Mouse (Mus musculus) neural tube, embryonic 15.5 days (tissue): ENCODE measurements at regions not wholly inside any gene's neighbourhood (a gene's known extent, or its start where the extent isn't known, plus 50 kb on each side); places are given as distances from the start of the nearest gene placed in this dataset.

Experiments
- ATAC-seq: fragments of 200-750 bp; cut with Nextera tagmentation; 2 replicates; pipeline ENCODE4 v1.8.0; 2017; ENCODE audit warnings: mild to moderate bottlenecking, moderate TSS enrichment, moderate library complexity; ENCODE audit not compliant: low FRiP score
- H3K27ac ChIP-seq: fragments of 300-500 bp; sonication (generic); replicated peaks from 2 replicates; pipeline ENCODE4 v1.5.1; 2015; ENCODE audit warnings: mild to moderate bottlenecking, inconsistent platforms
- H3K27me3 ChIP-seq: fragments of 300-500 bp; sonication (generic); replicated peaks from 2 replicates; pipeline ENCODE4 v1.6.1; 2015; ENCODE audit warnings: inconsistent platforms
- H3K36me3 ChIP-seq: fragments of 300-500 bp; sonication (generic); 2 replicates; pipeline ENCODE4 v1.6.1; 2015; ENCODE audit warnings: inconsistent platforms
- H3K4me1 ChIP-seq: fragments of 300-500 bp; sonication (generic); 2 replicates; pipeline ENCODE4 v1.6.1; 2015; ENCODE audit warnings: inconsistent platforms
- H3K4me2 ChIP-seq: fragments of 300-500 bp; sonication (generic); 2 replicates; pipeline ENCODE4 v1.6.1; 2015; ENCODE audit warnings: inconsistent platforms, mild to moderate bottlenecking, moderate library complexity
- H3K4me3 ChIP-seq: fragments of 300-500 bp; sonication (generic); replicated peaks from 2 replicates; pipeline ENCODE4 v1.5.1; 2015; ENCODE audit warnings: mild to moderate bottlenecking, inconsistent platforms
- H3K9ac ChIP-seq: fragments of 300-500 bp; sonication (generic); replicated peaks from 2 replicates; pipeline ENCODE4 v1.6.1; 2015; ENCODE audit warnings: mild to moderate bottlenecking, inconsistent platforms
- H3K9me3 ChIP-seq: fragments of 300-500 bp; sonication (generic); replicated peaks from 2 replicates; pipeline ENCODE4 v1.6.1; 2016; ENCODE audit warnings: inconsistent platforms
- whole genome bisulfite sequencing: fragments of 180-500 bp; shearing (Covaris S2); methylation state at CpG from one replicate; pipeline ENCODE4 v1.1.7; 2015; ENCODE audit warnings: mixed read lengths; 5-methylcytosine and 5-hydroxymethylcytosine counted together

- peaks cover 54% of the 10 kb centered on the region for H3K27me3 ChIP-seq
- H3K4me1 ChIP-seq: peaks cover 33% of the 10 kb centered on the region
- peak overlapping the region; percentile 55 for H3K4me2 ChIP-seq
- ATAC-seq: no peak
- WGBS: 4% methylated on average over 32 of the region's 35 CpGs
- no peak overlapping the region for H3K27ac ChIP-seq
- no peaks in the 10 kb centered on the region for H3K36me3 ChIP-seq
- no peaks in the 10 kb centered on the region for H3K9me3 ChIP-seq
- no peak overlapping the region for H3K9ac ChIP-seq
- H3K4me3 ChIP-seq: peak overlapping the region; percentile 27
These were observed 78.9 kb downstream of the Kcnrg start for GRCm38 (mm10) chr14:61686101-61686691.

DNA sequence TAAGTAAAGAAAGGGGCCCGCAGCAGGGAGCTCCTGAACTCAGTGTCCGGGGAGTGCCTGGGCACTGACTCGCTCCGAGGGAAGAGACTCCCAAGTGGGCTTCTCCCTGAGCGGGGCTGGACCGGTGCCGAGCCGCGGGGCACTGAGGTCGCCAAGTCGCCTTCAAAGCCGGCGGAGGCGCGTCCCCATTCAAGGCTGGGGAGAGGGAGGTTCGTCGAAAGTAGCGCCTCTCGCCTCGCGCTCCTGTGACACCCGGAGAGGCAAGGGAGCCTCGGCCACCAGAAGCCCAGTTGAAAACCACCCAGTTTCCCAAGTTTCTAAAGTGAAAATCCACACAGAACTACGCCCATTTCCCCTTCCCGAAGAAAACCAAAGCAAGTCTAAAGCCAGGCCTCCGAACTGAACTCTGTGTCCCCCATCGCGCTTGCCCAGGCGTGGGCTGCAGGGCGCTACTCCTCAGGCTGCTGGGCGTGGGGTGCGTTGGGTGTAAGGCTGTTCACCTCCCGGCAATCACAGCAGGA, 79.6 kb downstream of the Kcnrg start:
- Histone ChIP-seq H3K4me3 (peak overlapping the region; percentile 27), H3K9ac (no peak overlapping the region; the same call in 1 of the 2 replicates), H3K27me3 (peaks cover 58% of the 10 kb centered on the region), H3K4me2 (peak overlapping the region; percentile 55), H3K36me3 (no peaks in the 10 kb centered on the region), H3K27ac (no peak overlapping the region), H3K4me1 (peaks cover 33% of the 10 kb centered on the region), H3K9me3 (no peaks in the 10 kb centered on the region)
- no peak for ATAC-seq
- WGBS: under 1% methylated on average over 33 of the region's 33 CpGs

DNA sequence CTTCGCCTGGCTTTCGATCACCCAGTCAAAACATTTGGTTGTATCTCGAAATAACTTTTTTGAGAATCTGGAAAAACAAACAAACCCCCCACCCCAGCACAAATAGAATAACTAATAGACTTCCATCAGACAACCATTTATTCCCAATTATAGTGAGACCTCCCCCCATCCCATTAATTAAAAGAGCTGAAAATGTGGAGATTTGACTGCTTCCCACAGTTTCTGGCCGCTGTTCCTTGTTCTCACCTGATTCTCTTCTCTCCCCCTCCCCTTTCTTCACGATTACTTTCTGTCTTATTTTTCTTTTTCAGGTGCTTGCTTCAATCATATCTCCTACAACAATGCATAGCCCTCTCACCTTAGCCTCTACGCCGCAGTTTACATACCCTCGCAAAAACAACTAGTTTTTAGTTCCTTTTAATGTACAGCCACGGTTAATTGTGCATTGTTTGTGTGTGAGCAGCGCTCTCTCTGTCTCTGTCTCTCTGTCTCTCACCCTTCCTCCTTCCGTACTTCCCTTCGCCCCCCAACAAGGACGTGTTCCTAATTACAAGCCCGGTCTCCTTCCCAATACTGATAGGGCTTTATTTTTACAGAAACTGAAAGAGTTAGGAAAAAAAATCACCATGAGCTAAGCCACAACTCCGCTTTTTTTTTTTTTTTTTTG, 80.2 kb downstream of the Kcnrg start:
- Histone ChIP-seq H3K4me1 (peaks cover 31% of the 10 kb centered on the region), H3K27me3 (peaks cover 64% of the 10 kb centered on the region), H3K4me2 (peak overlapping the region; percentile 55), H3K9me3 (no peaks in the 10 kb centered on the region), H3K4me3 (peak overlapping the region; percentile 27), H3K9ac (no peak overlapping the region; the same call in 1 of the 2 replicates), H3K27ac (no peak overlapping the region), H3K36me3 (no peaks in the 10 kb centered on the region)
- WGBS: under 1% methylated on average over 15 of the region's 15 CpGs
- no peak for ATAC-seq

DNA sequence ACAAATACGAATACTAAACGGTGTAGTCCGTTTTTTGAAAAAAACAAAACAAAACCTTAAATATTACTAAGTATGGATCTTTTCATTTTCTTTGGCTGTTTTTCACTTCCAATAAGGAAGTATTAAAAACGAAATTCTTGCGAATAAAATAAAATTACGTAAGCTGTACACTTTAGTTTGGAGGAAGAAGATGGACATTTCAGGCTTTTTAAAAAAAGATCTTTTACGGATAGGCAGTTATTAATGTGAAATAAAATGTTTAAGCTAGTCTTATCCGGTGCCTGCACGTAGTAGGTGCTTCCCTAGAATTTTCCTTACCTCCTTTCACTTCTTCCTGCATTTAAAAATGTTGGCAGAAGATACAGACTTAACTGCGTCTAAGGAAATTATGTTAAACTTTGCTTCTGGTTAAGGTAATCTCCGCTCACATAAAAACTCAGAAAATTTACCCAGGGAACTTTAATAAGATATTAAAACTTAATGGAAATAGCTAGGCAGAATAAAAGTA, 80.8 kb downstream of the Kcnrg start:
- WGBS: 5% methylated on average over 11 of the region's 11 CpGs
- Histone ChIP-seq H3K36me3 (no peaks in the 10 kb centered on the region), H3K27me3 (peaks cover 66% of the 10 kb centered on the region), H3K4me3 (no peak overlapping the region), H3K9ac (no peak overlapping the region), H3K4me1 (peaks cover 25% of the 10 kb centered on the region), H3K9me3 (no peaks in the 10 kb centered on the region), H3K27ac (no peak overlapping the region), H3K4me2 (no peak overlapping the region)
- no peak for ATAC-seq

DNA sequence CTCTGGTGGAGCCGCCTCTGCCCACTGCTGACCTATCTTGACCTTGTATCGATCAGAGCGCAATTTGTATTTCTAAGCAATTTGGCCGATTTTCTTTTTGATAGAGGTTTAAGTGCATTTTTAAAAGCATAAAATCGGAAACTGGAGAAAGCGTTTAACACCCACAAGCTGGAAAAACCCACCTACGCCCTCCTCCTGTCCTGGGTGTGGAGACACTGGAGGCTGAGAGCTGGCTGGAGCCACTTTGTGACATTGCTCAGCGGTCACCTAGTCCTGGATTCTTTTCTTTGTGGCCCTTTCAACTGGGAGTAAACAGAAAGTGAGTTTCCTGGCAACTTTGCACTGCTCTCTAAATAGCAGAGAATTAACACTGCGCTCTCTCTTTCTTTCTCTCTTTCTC, 81.4 kb downstream of the Kcnrg start:
- peaks cover 63% of the 10 kb centered on the region for H3K27me3 ChIP-seq
- 3% methylated on average over 9 of the region's 9 CpGs for WGBS
- no peaks in the 10 kb centered on the region for H3K9me3 ChIP-seq
- peak overlapping the region; percentile 39 for H3K4me2 ChIP-seq
- no peak for ATAC-seq
- H3K4me3 ChIP-seq: no peak overlapping the region
- peaks cover 24% of the 10 kb centered on the region for H3K4me1 ChIP-seq
- H3K9ac ChIP-seq: no peak overlapping the region
- no peaks in the 10 kb centered on the region for H3K36me3 ChIP-seq
- H3K27ac ChIP-seq: no peak overlapping the region

- peak overlapping the region; percentile 39 for H3K4me2 ChIP-seq
- H3K9ac ChIP-seq: no peak overlapping the region
- ATAC-seq: no peak
- H3K9me3 ChIP-seq: no peaks in the 10 kb centered on the region
- peaks cover 57% of the 10 kb centered on the region for H3K27me3 ChIP-seq
- H3K4me1 ChIP-seq: peaks cover 23% of the 10 kb centered on the region
- H3K27ac ChIP-seq: no peak overlapping the region
- 1% methylated on average over 21 of the region's 21 CpGs for WGBS
- no peaks in the 10 kb centered on the region for H3K36me3 ChIP-seq
- peak overlapping the region; percentile 10 for H3K4me3 ChIP-seq
These were observed 82.0 kb downstream of the Kcnrg start for GRCm38 (mm10) chr14:61689281-61689680.

GRCm38 (mm10) chr14:61689776-61690175, 82.5 kb downstream of the Kcnrg start:
- H3K4me3 ChIP-seq: peak overlapping the region; percentile 10; the same call in 1 of the 2 replicates

DNA sequence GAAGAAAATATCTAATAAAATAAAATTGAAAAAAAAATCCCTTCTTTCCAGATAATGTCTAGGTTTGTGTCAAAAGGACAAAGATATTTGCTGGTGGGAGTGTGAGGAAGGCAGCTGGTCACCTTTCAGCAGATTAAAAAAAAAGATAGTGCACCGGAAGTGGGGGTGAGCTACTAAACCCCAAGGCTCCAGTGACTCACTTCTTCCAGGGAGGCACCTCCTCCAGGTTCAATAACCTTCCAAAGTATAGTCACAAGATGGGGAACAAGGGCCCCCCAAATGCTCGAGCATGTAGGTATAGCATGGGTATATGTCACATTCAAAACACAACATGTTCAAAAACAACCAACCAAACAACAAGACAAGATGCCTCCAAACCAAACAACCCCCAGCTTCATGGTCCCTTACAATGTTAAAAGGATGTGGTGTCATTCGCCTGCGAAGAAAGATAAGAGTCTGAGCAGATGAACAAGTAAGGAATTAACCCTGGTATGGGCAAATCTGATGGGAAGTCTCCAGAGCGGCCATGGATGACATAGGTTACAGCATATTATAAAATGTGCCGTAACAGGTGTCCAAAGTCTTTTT, 84.6 kb downstream of the Kcnrg start:
- no peak for ATAC-seq
- H3K9me3 ChIP-seq: no peaks in the 10 kb centered on the region
- peaks cover 34% of the 10 kb centered on the region for H3K27me3 ChIP-seq
- no peak overlapping the region for H3K9ac ChIP-seq
- H3K4me2 ChIP-seq: no peak overlapping the region
- WGBS: 92% methylated on average over 6 of the region's 6 CpGs
- no peaks in the 10 kb centered on the region for H3K36me3 ChIP-seq
- no peak overlapping the region for H3K4me3 ChIP-seq
- peaks cover 12% of the 10 kb centered on the region for H3K4me1 ChIP-seq
- H3K27ac ChIP-seq: no peak overlapping the region

More at GRCm38 (mm10) chr14:61689776-61690175, 82.5 kb downstream of the Kcnrg start:
- H3K4me1 ChIP-seq: peaks cover 18% of the 10 kb centered on the region
- no peak for ATAC-seq
- H3K9me3 ChIP-seq: no peaks in the 10 kb centered on the region
- peak overlapping the region; percentile 39 for H3K4me2 ChIP-seq
- H3K27me3 ChIP-seq: peaks cover 52% of the 10 kb centered on the region
- whole genome bisulfite sequencing: 12% methylated on average over 24 of the region's 24 CpGs
- H3K27ac ChIP-seq: no peak overlapping the region
- no peaks in the 10 kb centered on the region for H3K36me3 ChIP-seq
- H3K9ac ChIP-seq: no peak overlapping the region

DNA sequence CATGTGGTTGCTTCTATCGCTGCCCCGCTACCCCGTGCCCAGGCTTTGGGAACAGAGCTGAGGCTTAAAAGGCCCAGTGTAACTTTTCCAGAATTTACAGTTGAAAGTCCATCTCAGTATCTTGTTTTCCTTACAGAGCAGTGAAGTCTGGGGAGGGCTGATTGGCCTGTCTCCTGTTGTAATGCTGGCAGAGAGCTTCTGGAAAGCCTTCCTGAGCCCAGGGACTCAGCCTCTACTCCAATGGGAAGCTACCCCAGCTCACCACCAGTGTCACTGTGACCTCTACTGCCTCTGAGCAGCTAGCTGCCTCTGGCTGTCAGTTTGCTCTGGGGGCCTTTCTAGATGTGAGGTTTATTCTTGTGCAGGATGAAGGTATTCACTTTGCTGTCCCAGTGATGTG, 87.5 kb downstream of the Kcnrg start:
- H3K9me3 ChIP-seq: no peaks in the 10 kb centered on the region
- 96% methylated on average over 3 of the region's 3 CpGs for WGBS

GRCm38 (mm10) chr14:61696290-61696842, 89.1 kb downstream of the Kcnrg start:
- Histone ChIP-seq H3K4me2 (no peak overlapping the region), H3K27ac (no peak overlapping the region), H3K27me3 (peaks cover 11% of the 10 kb centered on the region), H3K9ac (no peak overlapping the region), H3K4me1 (0 out of 2 replicates have a peak, but pooled peaks cover 4% of the 10 kb centered on the region), H3K36me3 (no peaks in the 10 kb centered on the region), H3K9me3 (no peaks in the 10 kb centered on the region), H3K4me3 (no peak overlapping the region)
- no peak for ATAC-seq
- WGBS: 33% methylated on average over 7 of the region's 7 CpGs

More for the DNA sequence above, 87.5 kb downstream of the Kcnrg start:
- no peak overlapping the region for H3K9ac ChIP-seq
- no peak overlapping the region for H3K4me2 ChIP-seq
- no peaks in the 10 kb centered on the region for H3K36me3 ChIP-seq
- no peak for ATAC-seq
- no peak overlapping the region for H3K27ac ChIP-seq
- no peak overlapping the region for H3K4me3 ChIP-seq
- 0 out of 2 replicates have a peak, but pooled peaks cover 5% of the 10 kb centered on the region for H3K4me1 ChIP-seq
- peaks cover 27% of the 10 kb centered on the region for H3K27me3 ChIP-seq

- 42% methylated on average over 13 of the region's 13 CpGs for WGBS
- Histone ChIP-seq H3K27me3 (peaks cover 7% of the 10 kb centered on the region; the same call in 1 of the 2 replicates), H3K4me1 (0 out of 2 replicates have a peak, but pooled peaks cover 4% of the 10 kb centered on the region), H3K4me3 (no peak overlapping the region), H3K36me3 (no peaks in the 10 kb centered on the region), H3K4me2 (no peak overlapping the region), H3K9me3 (no peaks in the 10 kb centered on the region), H3K27ac (no peak overlapping the region), H3K9ac (no peak overlapping the region)
- ATAC-seq: no peak
These were observed 89.8 kb downstream of the Kcnrg start for GRCm38 (mm10) chr14:61696886-61697554.
